Mouse (Mus musculus) cerebellum, adult 11-12 months (tissue): ENCODE data around the gene Mrps18a.

Experiments used
- DNase-seq: peaks from one replicate; pipeline ENCODE4 v3.0.0; 2022

Mrps18a gene

DNA sequence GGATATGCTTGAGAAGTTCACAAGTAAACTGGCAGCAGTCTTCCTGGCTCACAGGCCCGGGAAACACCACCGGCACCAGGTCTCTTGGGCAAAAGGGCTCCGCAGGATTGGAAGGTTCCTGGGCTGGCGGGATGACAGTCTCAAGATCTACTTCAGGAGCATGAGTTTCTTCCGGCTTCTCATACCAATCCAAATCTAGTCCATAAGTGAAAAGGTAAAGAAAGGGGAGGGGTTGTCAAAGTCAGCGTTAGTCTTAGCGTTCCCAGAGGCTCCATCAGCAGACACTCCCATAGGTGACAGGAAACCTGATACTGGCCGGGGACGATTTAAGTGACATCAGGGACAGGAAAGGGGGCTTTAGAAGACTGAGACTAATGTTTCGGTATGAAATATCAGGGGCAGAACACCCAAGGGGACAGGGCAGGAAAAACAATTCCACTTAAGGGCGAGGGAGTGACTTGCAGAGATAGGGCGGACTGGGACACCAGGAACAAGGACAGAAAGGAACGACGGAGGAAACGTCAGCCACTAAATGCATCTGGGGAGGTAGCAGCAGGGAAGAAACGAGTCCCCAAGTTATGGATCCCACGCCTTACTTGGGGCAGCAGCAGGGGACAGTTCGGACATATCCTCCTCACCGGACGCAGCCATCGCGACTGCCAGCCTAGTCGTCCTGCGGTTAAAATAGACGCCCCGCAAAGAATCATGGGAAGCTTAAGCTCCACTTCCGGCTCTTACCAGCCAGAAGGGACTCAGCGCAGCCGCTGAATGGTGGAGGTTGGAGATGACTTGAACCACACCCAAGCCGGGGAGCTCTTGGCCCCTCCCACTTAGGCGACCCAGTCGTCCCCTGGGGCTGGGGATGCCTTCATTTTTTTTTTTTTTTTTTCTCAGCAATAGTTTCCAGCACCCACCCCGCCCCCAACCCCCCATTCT, 42.3 kb downstream of the Mrps18a start, which contains the start of gene Mad2l1bp:
Gene Mad2l1bp, minus strand, starts transcription at position 707 of the 936 bp plus-strand sequence.
- peak; percentile 87 for DNase-seq

GRCm38 (mm10) chr17:46154336-46154735, 43.5 kb downstream of the Mrps18a start:
- DNase-seq = no peak

DNA sequence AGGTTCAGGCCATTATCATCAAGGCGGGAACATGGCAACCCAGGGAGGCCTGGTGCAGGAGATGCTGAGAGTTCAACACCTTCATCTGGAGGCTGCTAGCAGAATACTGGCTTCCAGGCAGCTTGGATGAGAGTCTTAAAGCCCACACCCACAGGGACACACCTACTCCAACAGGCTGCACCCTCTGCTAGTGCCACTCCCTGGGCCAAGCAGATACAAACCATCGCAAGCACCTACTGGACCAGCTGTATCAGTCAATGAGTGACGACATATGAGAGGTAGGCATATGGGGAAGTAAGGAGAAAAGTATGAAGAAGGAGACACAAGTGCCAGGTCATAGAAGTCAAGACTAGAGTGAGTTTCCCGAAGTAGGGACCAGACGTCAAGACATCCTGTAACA, 45.9 kb downstream of the Mrps18a start:
- DNase-seq = no peak

GRCm38 (mm10) chr17:46157131-46157530, 46.3 kb downstream of the Mrps18a start:
- DNase-seq = no peak

DNA sequence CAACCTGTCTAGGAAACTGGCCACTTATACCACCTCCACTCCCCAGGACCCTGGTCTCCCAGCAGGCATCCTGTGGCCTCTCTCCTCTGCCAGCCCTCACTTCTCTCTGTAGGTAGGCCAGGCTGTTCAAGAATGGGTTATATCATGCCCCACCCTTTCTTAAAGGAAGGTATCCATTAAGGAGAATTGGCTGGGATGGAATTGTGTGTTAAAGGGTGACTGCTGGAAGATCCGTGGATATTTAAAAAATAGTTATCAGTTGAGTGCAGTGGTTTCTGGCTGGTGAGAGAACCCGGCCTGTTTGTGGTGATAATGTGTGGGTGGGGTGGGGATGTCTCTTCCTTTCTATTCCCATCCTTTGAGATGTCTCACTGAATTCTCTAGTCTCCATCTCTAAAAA, 48.5 kb downstream of the Mrps18a start:
- DNase-seq = peak; percentile 45

DNA sequence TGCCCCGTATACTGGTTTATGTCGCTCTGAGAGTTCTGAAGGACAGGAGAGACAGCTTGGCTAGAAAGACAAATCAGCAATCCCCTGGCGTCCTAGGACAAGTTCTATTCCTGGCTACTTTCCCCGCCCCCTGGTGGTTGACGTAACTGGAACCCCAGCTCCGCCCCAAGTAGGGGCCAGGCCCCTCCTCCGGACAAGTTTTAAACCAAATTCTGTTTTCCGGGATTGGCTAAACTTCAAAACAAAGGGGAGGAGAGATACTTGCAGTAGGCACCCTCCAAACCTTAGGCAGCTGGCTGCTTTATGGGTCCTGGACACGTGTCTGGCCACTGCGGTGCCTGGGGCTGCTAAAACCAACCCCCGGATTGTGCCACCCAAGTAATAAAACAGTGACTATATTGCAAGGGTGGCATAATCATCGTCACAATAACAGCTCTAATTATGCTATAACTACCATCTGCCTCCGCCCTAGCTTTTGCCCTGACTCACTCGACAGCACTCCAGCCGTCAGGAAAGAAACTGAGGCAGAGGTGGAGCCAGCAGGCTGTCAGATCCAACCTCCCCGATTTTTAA, 49.4 kb downstream of the Mrps18a start:
- peak; percentile 85 for DNase-seq

- peak; percentile 99 for DNase-seq
Measured at GRCm38 (mm10) chr17:46160686-46161085, 49.9 kb downstream of the Mrps18a start, which contains the start of gene Gtpbp2. Gene Gtpbp2 (plus strand): TSS chr17:46161032.

- DNase-seq = no peak
Measured at GRCm38 (mm10) chr17:46161179-46161578, 50.4 kb downstream of the Mrps18a start.

GRCm38 (mm10) chr17:46161710-46162109, 50.9 kb downstream of the Mrps18a start:
- DNase-seq = peak; percentile 30

- DNase-seq = peak; percentile 54
Measured at GRCm38 (mm10) chr17:46162551-46162950, 51.8 kb downstream of the Mrps18a start.

- DNase-seq = peak; percentile 55
Measured at GRCm38 (mm10) chr17:46162951-46163421, 52.2 kb downstream of the Mrps18a start.

GRCm38 (mm10) chr17:46164301-46164700, 53.5 kb downstream of the Mrps18a start:
- DNase-seq = peak; percentile 29

DNA sequence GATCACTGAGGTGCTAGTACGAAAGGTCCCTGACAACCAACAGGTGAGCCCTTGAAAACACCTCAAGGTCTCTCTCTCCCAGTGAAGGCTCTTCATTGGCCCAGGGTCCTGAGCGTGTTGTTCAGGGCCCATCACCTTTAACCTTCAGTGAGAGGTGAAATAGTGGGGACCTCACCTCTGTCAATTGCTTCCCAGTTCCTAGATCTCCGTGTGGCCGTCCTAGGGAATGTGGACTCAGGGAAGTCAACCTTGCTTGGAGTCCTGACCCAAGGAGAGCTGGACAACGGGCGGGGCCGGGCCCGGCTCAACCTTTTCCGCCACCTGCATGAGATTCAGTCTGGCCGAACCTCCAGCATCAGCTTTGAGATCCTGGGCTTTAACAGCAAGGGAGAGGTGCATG, 54.0 kb downstream of the Mrps18a start:
- peak; percentile 25 for DNase-seq

- peak; percentile 30 for DNase-seq
Measured at GRCm38 (mm10) chr17:46165460-46165859, 54.7 kb downstream of the Mrps18a start.

DNA sequence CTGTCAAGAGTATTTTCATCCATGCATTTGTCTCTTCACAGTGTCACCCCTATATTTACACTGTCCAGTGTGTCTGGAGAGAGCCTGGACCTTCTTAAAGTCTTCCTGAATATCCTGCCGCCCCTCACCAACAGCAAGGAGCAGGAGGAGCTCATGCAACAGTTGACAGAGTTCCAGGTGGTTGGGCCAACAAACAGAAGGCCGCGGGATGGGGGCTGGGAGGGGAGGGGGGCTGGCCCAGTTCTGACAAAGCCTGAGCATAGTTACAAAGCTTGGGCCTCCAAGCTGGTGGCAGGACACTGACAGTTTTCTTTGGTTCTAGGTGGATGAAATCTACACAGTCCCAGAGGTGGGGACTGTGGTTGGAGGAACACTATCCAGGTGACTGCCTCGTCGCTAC, 55.5 kb downstream of the Mrps18a start:
- no peak for DNase-seq

GRCm38 (mm10) chr17:46167014-46167413, 56.2 kb downstream of the Mrps18a start:
- no peak for DNase-seq

DNA sequence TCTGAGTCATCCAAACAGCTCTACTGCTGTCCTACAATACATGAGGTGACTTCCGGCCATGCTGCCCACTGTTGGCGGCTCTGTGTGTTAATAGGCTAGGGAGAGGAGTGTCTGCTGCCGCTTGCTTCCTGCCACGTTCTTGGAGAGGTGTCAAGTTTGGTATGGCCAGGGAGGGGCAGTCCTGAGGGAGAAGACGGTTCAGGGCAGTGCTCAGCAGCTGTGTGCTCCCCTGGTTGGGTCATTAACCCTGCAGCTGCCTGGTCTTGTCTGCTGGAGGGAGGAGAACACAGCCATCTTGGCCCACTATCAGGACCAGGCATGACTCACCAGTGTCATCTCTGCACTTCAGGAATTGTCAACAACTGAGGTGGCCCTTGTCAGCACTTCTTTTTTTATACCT, 57.5 kb downstream of the Mrps18a start:
- peak; percentile 27 for DNase-seq

DNA sequence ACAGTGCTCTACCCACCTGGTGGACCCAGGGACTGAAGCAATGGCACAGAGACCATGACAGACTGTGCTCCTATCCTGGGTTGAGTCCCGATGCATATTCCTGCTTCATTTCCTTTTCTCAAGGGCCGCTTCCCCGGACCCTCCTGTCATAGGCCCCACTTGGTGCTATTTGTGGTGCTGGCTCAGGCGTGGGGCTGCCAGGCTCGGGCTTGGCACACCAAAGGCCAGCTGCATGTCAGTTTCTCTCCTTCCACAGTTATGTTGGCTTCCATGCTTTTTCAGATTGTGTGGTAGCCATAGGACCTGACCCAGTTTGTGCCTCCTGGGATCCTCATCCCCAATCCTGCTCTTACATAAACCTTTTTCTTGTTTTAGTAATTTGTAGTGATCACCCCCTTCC, 58.0 kb downstream of the Mrps18a start:
- no peak for DNase-seq

GRCm38 (mm10) chr17:46170538-46170937, 59.8 kb downstream of the Mrps18a start:
- no peak for DNase-seq
